Mouse (Mus musculus) erythroblast, embryonic 14.5 days (primary cell): ENCODE measurements around the gene Ep300. TPM values are rescaled to one million over a fixed set of nuclear protein-coding genes. Genes with fewer than 3 reads are reported as not detected.
"Not testable (repeated sequence)": the region's sequence is repeated elsewhere in the genome, so short reads cannot be mapped to it uniquely, and the experiment has no call there.

Source experiments
- H3K27me3 ChIP-seq: 2 replicates; pipeline ENCODE4 v1.6.1; 2012; ENCODE audit warnings: inconsistent platforms; ENCODE audit not compliant: control insufficient read depth
- H3K36me3 ChIP-seq: 2 replicates; pipeline ENCODE4 v1.6.1; 2012; ENCODE audit warnings: mild to moderate bottlenecking, inconsistent platforms; ENCODE audit not compliant: control insufficient read depth
- H3K4me1 ChIP-seq: 2 replicates; pipeline ENCODE4 v1.6.1; 2012; ENCODE audit warnings: inconsistent platforms; ENCODE audit not compliant: control insufficient read depth
- H3K4me3 ChIP-seq: replicated peaks from 2 replicates; pipeline ENCODE3; 2012; ENCODE audit warnings: moderate library complexity, mild to moderate bottlenecking, inconsistent platforms
- H3K9me3 ChIP-seq: 2 replicates; pipeline ENCODE4 v1.6.1; 2012; ENCODE audit warnings: low read length, inconsistent platforms, mixed read lengths; ENCODE audit not compliant: control insufficient read depth
- GATA1 ChIP-seq: IDR thresholded peaks from 2 replicates; pipeline ENCODE4 v1.6.1; 2012; ENCODE audit warnings: low read length, inconsistent platforms, mixed read lengths
- TAL1 ChIP-seq: IDR thresholded peaks from 3 replicates; pipeline ENCODE4 v1.6.1; 2012; ENCODE audit warnings: low read length, inconsistent platforms, mixed read lengths
- polyA plus RNA-seq: library from polyadenylated mRNA; stranded (reverse); fragments of >175 nt; gene quantifications from 2 replicates; pipeline ENCODE4 v1.2.3, GENCODE M21; 2012

Gene Ep300
- polyA plus RNA-seq, 1 experiment, result 2.2 TPM

DNA sequence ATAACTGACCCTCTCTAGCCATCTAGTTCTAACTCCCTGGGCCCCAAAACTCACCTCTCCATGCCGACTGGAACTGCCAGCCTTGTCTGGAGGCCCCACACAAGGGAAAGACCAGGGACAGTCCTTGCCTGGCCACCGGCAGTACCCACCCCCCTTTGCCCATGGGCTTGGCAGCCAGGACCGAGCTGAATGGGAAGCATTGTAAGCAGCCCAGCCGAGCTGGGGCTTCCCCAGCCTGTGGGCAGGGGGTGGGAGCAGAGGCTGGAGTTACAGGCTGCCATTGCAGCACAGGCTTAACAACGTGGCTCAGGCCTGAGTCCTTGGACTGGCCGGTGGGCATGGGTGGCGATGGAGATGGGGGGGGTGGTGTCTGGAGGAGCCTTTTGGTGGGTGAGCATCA is 112.0 kb downstream of the Ep300 start, which contains the start of gene Chadl:
Gene Chadl, minus strand, starts transcription at position 113 of the 400 bp plus-strand sequence.
- Histone ChIP-seq H3K4me3 (no peak within 1 kb of the TSS), H3K4me1 (peaks cover 13% of the 10 kb centered on the region), H3K9me3 (peaks cover 4% of the 10 kb centered on the region; the same call in 1 of the 2 replicates), H3K36me3 (peaks cover 2% of the 10 kb centered on the region), H3K27me3 (peaks cover 50% of the 10 kb centered on the region)
- no peak for TF ChIP-seq TAL1
- TF ChIP-seq GATA1, result no peak

DNA sequence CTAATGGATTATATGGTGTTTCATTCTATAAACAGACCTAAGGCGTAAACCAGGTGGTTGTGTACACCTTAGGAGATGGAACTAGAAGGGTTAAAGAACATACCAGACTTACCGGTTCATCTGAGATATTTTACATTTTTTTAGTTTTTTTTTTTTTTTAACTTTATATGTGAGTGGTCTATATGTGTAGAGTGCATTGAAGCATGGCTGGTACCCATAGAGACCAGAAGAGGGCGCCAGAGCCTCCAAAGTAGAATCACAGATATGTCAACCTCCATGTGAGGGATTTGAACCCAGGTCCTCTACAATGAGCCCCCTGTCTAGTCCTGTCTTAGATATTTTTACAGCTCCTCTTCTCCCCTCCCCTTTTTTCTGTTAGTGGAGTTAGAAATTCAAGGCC is 112.7 kb downstream of the Ep300 start:
- peaks cover 4% of the 10 kb centered on the region; the same call in 1 of the 2 replicates for H3K9me3 ChIP-seq
- H3K4me3 ChIP-seq, result no peak overlapping the region
- TF ChIP-seq TAL1 (no peak), GATA1 (no peak)
- H3K36me3 ChIP-seq, result peaks cover 9% of the 10 kb centered on the region
- peaks cover 43% of the 10 kb centered on the region for H3K27me3 ChIP-seq
- H3K4me1 ChIP-seq, result peaks cover 13% of the 10 kb centered on the region

DNA sequence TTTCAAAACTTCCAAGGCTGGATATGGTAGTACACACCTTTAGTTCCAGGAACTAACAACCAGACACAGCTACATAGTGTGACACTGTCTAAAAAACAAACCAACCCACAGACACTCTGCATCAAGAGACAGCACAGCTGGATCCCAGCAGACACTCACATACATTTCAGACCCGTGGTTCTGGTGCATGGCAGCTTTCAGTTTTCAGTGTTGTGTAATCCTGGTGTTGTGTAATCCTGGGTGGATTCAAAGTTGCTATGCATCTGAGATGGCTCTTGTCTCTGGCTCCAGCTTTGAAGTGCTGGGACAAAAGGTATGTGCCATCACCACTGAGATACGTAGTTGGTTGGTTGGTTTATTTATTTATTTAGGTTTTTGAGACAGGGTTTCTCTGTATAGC is 113.4 kb downstream of the Ep300 start:
- TF ChIP-seq GATA1 (no peak), TAL1 (no peak)

DNA sequence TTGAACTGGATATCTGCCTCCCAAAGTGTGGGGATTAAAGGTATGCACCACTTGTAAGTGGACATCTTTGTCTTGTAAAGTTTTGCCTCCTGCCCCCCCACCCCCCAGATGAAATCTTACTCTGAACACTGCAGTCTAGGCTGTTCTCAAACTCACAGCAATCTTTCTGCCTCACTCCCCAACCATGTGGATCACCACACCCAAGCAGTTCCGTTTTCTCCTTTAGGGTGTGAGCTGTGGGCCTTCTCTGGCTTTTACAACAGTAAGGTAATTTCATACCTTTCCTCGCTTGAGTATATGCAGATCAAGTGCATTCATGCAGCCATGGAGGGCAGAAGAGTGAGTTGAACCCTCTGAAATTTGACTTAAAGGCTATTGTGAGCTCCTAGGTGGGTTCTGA is 115.0 kb downstream of the Ep300 start:
- Histone ChIP-seq H3K27me3 (peaks cover 20% of the 10 kb centered on the region), H3K36me3 (peaks cover 32% of the 10 kb centered on the region), H3K9me3 (no peaks in the 10 kb centered on the region), H3K4me1 (no peaks in the 10 kb centered on the region; the same call in 1 of the 2 replicates), H3K4me3 (no peak overlapping the region)
- TF ChIP-seq GATA1 (no peak), TAL1 (no peak)

More for the DNA sequence above, 113.4 kb downstream of the Ep300 start:
- Histone ChIP-seq H3K4me1 (peaks cover 12% of the 10 kb centered on the region), H3K4me3 (no peak overlapping the region), H3K27me3 (peaks cover 36% of the 10 kb centered on the region), H3K9me3 (peaks cover 2% of the 10 kb centered on the region; the same call in 1 of the 2 replicates), H3K36me3 (peaks cover 16% of the 10 kb centered on the region)

DNA sequence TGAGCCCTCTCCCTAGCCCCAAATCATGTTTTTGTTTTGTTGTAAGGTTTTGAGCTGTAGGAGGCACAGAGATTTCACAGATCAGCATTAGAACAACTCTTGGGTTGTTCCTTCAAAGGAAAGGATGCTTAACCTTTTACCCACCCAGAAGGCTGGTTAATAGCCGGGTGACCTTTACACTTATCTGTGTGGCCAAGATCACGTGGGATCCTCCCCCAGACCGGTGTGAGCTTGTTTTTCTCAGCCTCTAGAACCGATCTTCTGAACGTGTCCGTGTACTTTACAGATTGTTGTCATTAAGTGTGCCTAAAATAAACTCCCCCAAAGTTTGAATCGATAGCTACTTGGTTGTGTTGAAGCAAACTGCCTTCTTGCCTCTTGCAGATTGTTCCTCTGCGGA is 115.5 kb downstream of the Ep300 start:
- H3K4me1 ChIP-seq, result peaks cover 2% of the 10 kb centered on the region
- peaks cover 36% of the 10 kb centered on the region for H3K36me3 ChIP-seq
- no peak for TF ChIP-seq TAL1
- no peak for TF ChIP-seq GATA1
- no peak overlapping the region for H3K4me3 ChIP-seq
- H3K9me3 ChIP-seq, result no peaks in the 10 kb centered on the region
- peaks cover 15% of the 10 kb centered on the region for H3K27me3 ChIP-seq

DNA sequence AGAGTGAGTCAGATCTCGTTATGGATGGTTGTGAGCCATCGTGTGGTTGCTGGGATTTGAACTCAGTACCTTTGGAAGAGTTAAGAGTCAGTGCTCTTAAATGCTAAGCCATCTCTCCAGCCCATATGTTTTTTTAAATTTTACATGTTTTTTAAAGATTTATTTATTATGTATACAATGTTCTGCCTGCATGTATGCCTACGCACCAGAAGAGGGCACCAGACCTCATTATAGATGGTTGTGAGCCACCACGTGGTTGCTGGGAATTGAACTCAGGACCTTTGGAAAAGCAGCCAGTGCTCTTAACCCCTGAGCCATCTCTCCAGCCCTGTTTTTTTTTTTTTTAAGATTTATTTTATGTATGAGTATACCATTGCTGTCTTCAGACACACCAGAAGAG is 116.2 kb downstream of the Ep300 start:
- H3K27me3 ChIP-seq, result not testable (repeated sequence)

More for the DNA sequence above, 116.2 kb downstream of the Ep300 start:
- not testable (repeated sequence) for H3K4me3 ChIP-seq, H3K9me3 ChIP-seq, H3K4me1 ChIP-seq
- H3K36me3 ChIP-seq, result peaks cover 44% of the 10 kb centered on the region

Other genes with a start within 250 kb of the Ep300 start
- gene Slc25a17, start 224.5 kb upstream of the Ep300 start, polyA plus RNA-seq, result 0.42 and 0.54 TPM in 2 replicates
- 4.7 and 4.8 TPM in 2 replicates for gene St13, start 185.3 kb upstream of the Ep300 start, polyA plus RNA-seq
- gene Xpnpep3, start 185.2 kb upstream of the Ep300 start, polyA plus RNA-seq, result 0.03 and 0.06 TPM in 2 replicates
- gene Dnajb7, start 177.1 kb upstream of the Ep300 start, polyA plus RNA-seq, result 0.03 and 0.04 TPM in 2 replicates
- gene Rbx1, start 119.1 kb upstream of the Ep300 start, polyA plus RNA-seq, result 2.0 and 2.4 TPM in 2 replicates
- 0.52 and 0.74 TPM in 2 replicates for gene L3mbtl2, start 78.5 kb downstream of the Ep300 start, polyA plus RNA-seq
- gene Chadl, start 111.9 kb downstream of the Ep300 start, polyA plus RNA-seq, result 0.03 TPM in 1 of 2 replicates, not detected in the other
- gene Zc3h7b, start 159.7 kb downstream of the Ep300 start, polyA plus RNA-seq, result 0.78 and 0.85 TPM in 2 replicates
- 43.1 and 44.2 TPM in 2 replicates for gene Rangap1, start 160.2 kb downstream of the Ep300 start, polyA plus RNA-seq
- 0.26 and 0.90 TPM in 2 replicates for gene Tef, start 217.1 kb downstream of the Ep300 start, polyA plus RNA-seq